Mouse (Mus musculus) layer of hippocampus, adult 9-10 months (tissue): ENCODE data around the gene Abcg5.

Experiments used
- DNase-seq: peaks from one replicate; pipeline ENCODE4 v3.0.0; 2022; ENCODE audit warnings: low spot score

Gene Abcg5

GRCm38 (mm10) chr17:84608606-84609005, 74.2 kb downstream of the Abcg5 start:
- DNase-seq: no peak
